Mouse (Mus musculus) liver, embryonic 14 days (tissue): ENCODE results near the gene Map2k1. TPM values are rescaled to one million over a fixed set of nuclear protein-coding genes. Genes with fewer than 3 reads are reported as not detected.

Experiments used
- polyA plus RNA-seq: library from polyadenylated mRNA; depleted of rRNA; stranded (reverse); fragments of >200 nt; gene quantifications from 2 replicates; pipeline ENCODE4 v1.2.3, GENCODE M21; 2012; rRNA removed

The Map2k1 gene
- 12.8 and 15.0 TPM in 2 replicates for polyA plus RNA-seq

GRCm38 (mm10) chr9:64253021-64253904 lies at the start of gene Map2k1:
Gene Map2k1, minus strand, starts transcription at chr9:64253631.

GRCm38 (mm10) chr9:64281105-64281780 lies 27.8 kb upstream of the Map2k1 start, which contains the start of gene Tipin:
Gene Tipin, plus strand, starts transcription at chr9:64281581.

GRCm38 (mm10) chr9:64234768-64235435 lies 18.5 kb downstream of the Map2k1 start, which contains the start of gene Uchl4:
Gene Uchl4, plus strand, starts transcription at chr9:64235201.

GRCm38 (mm10) chr9:64178974-64179646 lies 74.3 kb downstream of the Map2k1 start, which contains the start of gene Snapc5:
Gene Snapc5, plus strand, starts transcription at chr9:64179274.

GRCm38 (mm10) chr9:64172816-64173665 lies 80.4 kb downstream of the Map2k1 start, which contains the start of the genes Zwilch and Rpl4:
Gene Zwilch, minus strand, starts transcription at chr9:64173104.
Gene Rpl4, plus strand, starts transcription at chr9:64173375.

Other genes with a start within 250 kb of the Map2k1 start
- gene Smad6, start 231.6 kb downstream of the Map2k1 start, polyA plus RNA-seq = 3.4 and 3.6 TPM in 2 replicates
- 0.02 and 0.03 TPM in 2 replicates for gene Lctl, start 136.5 kb downstream of the Map2k1 start, polyA plus RNA-seq
- gene Zwilch, start 80.5 kb downstream of the Map2k1 start, polyA plus RNA-seq = 39.8 and 41.2 TPM in 2 replicates
- gene Rpl4, start 80.3 kb downstream of the Map2k1 start, polyA plus RNA-seq = 934 and 1,031 TPM in 2 replicates
- gene Snapc5, start 74.4 kb downstream of the Map2k1 start, polyA plus RNA-seq = 13.3 TPM in 2 replicates
- 0.07 and 0.08 TPM in 2 replicates for gene Uchl4, start 18.4 kb downstream of the Map2k1 start, polyA plus RNA-seq
- gene Tipin, start 27.9 kb upstream of the Map2k1 start, polyA plus RNA-seq = 131 and 158 TPM in 2 replicates
- 5.2 and 5.8 TPM in 2 replicates for gene Dis3l, start 87.7 kb upstream of the Map2k1 start, polyA plus RNA-seq
- gene Megf11, start 132.0 kb upstream of the Map2k1 start, polyA plus RNA-seq = 0.16 and 0.20 TPM in 2 replicates